ENCODE assay signal across 8 mouse cellular contexts in genomic region chr4:106315921-106316350, GRCm38 (mm10). TPM values are rescaled to one million over a fixed set of nuclear protein-coding genes. Genes with fewer than 3 reads are reported as not detected.
DNase-seq lines count a peak whose midpoint lies in the region; ATAC-seq and TF ChIP-seq lines count a peak whose summit lies in the region.

Gene Usp24, plus strand, starts transcription at chr4:106316213.

- no peak for TF ChIP-seq CTCF in CH12.LX (conservative IDR thresholded peaks at IDR 0.05 in 1 of 2, IDR thresholded peaks at IDR 0.05 in 1 of 2; ENCODE audit: low read depth in 2 of 2, low read length in 2 of 2)
- no peak for TF ChIP-seq CTCF in heart, postnatal 0 days (IDR thresholded peaks at IDR 0.05; ENCODE audit: low read depth)
- TF ChIP-seq CTCF in liver, postnatal 0 days (IDR thresholded peaks at IDR 0.05; ENCODE audit: low read depth) = no peak

- H3K27me3 ChIP-seq in CH12.LX (replicated peaks) = no peaks in the 10 kb centered on the region
- no peaks in the 10 kb centered on the region for H3K27me3 ChIP-seq in forebrain, embryonic 14.5 days (replicated peaks; ENCODE audit: control insufficient read depth, insufficient read depth, low read length)
- H3K27me3 ChIP-seq in heart, postnatal 0 days (ENCODE audit: control insufficient read depth, insufficient read depth, low read length) = no peaks in the 10 kb centered on the region
- no peaks in the 10 kb centered on the region for H3K27me3 ChIP-seq in liver, postnatal 0 days (ENCODE audit: insufficient read depth, low read length)
- H3K27me3 ChIP-seq in neural tube, embryonic 12.5 days (replicated peaks) = no peaks in the 10 kb centered on the region
- no peaks in the 10 kb centered on the region for H3K27me3 ChIP-seq in stomach, embryonic 16.5 days (ENCODE audit: control insufficient read depth, insufficient read depth, low read length)

- H3K4me1 ChIP-seq in CH12.LX (ENCODE audit: control insufficient read depth in 1 of 2, insufficient read depth in 2 of 2) = peaks cover 2 to 51% of the 10 kb centered on the region in 2 experiments; a peak in 3 of 4 replicates
- H3K4me1 ChIP-seq in forebrain, embryonic 14.5 days (ENCODE audit: control insufficient read depth, insufficient read depth, low read length) = peaks cover 14% of the 10 kb centered on the region
- H3K4me1 ChIP-seq in heart, postnatal 0 days (ENCODE audit: control insufficient read depth, insufficient read depth) = peaks cover 42% of the 10 kb centered on the region
- peaks cover 45% of the 10 kb centered on the region for H3K4me1 ChIP-seq in liver, postnatal 0 days (ENCODE audit: insufficient read depth)
- peaks cover 24% of the 10 kb centered on the region for H3K4me1 ChIP-seq in neural tube, embryonic 12.5 days
- H3K4me1 ChIP-seq in stomach, embryonic 16.5 days (ENCODE audit: control insufficient read depth, insufficient read depth, low read length) = peaks cover 29% of the 10 kb centered on the region

- in situ Hi-C loops in CH12.LX (cut with MboI; ENCODE audit: low pct_ligation_motif_present, low pct_unique_long_range_greater_than_20kb, low sequenced_read_pairs) = no loop called here

- no peak for TF ChIP-seq EP300 in CH12.LX (IDR thresholded peaks at IDR 0.05; ENCODE audit: low read length)
- TF ChIP-seq EP300 in heart, postnatal 0 days (IDR thresholded peaks at IDR 0.05; ENCODE audit: low read depth) = no peak
- no peak for TF ChIP-seq EP300 in liver, postnatal 0 days (IDR thresholded peaks at IDR 0.05; ENCODE audit: low read depth)

- 1% methylated on average over 43 of the region's 60 CpGs for WGBS in forebrain, embryonic 14.5 days
- under 1% methylated on average over 17 of the region's 60 CpGs for WGBS in heart, postnatal 0 days
- WGBS in liver, postnatal 0 days (ENCODE audit: insufficient replicate concordance) = under 1% methylated on average over 54 of the region's 60 CpGs
- under 1% methylated on average over 59 of the region's 60 CpGs for WGBS in neural tube, embryonic 12.5 days
- under 1% methylated on average over 53 of the region's 60 CpGs for WGBS in stomach, embryonic 16.5 days

- peak within 1 kb of the TSS; percentile 74 for H3K4me2 ChIP-seq in CH12.LX (ENCODE audit: insufficient read depth, low read depth, poor library complexity, severe bottlenecking)
- peak within 1 kb of the TSS; percentile 87 for H3K4me2 ChIP-seq in forebrain, embryonic 14.5 days (ENCODE audit: low read length)
- H3K4me2 ChIP-seq in heart, postnatal 0 days (ENCODE audit: low read depth, low read length) = peak within 1 kb of the TSS; percentile 83
- peak within 1 kb of the TSS; percentile 90 for H3K4me2 ChIP-seq in liver, postnatal 0 days (ENCODE audit: low read depth, low read length)
- peak within 1 kb of the TSS; percentile 89 for H3K4me2 ChIP-seq in neural tube, embryonic 12.5 days (replicated peaks)
- H3K4me2 ChIP-seq in stomach, embryonic 16.5 days (ENCODE audit: low read depth, low read length) = peak within 1 kb of the TSS; percentile 90

- no peak for TF ChIP-seq RAD21 in CH12.LX (IDR thresholded peaks at IDR 0.05; ENCODE audit: low read depth, low read length)

- H3K79me2 ChIP-seq in CH12.LX (replicated peaks; ENCODE audit: control insufficient read depth, extremely low read depth, insufficient read depth, poor library complexity, severe bottlenecking) = peaks cover 15% of the 10 kb centered on the region

- H3K9me3 ChIP-seq in CH12.LX (replicated peaks; ENCODE audit: low read length) = no peaks in the 10 kb centered on the region
- no peaks in the 10 kb centered on the region for H3K9me3 ChIP-seq in forebrain, embryonic 14.5 days (replicated peaks; ENCODE audit: control insufficient read depth, low read length)
- H3K9me3 ChIP-seq in heart, postnatal 0 days (replicated peaks; ENCODE audit: control insufficient read depth, low read length) = no peaks in the 10 kb centered on the region
- H3K9me3 ChIP-seq in liver, postnatal 0 days (ENCODE audit: low read length) = no peaks in the 10 kb centered on the region
- H3K9me3 ChIP-seq in neural tube, embryonic 12.5 days = no peaks in the 10 kb centered on the region
- H3K9me3 ChIP-seq in stomach, embryonic 16.5 days (replicated peaks; ENCODE audit: control insufficient read depth, low read length) = no peaks in the 10 kb centered on the region

- peak within 1 kb of the TSS; percentile 39 for H3K27ac ChIP-seq in CH12.LX (ENCODE audit: insufficient read depth, low read depth)
- peak within 1 kb of the TSS; percentile 90 for H3K27ac ChIP-seq in forebrain, embryonic 14.5 days (ENCODE audit: low read depth, low read length)
- peak within 1 kb of the TSS; percentile 97 for H3K27ac ChIP-seq in heart, postnatal 0 days (ENCODE audit: low read depth)
- H3K27ac ChIP-seq in liver, postnatal 0 days (ENCODE audit: low read depth) = peak within 1 kb of the TSS; percentile 81
- peak within 1 kb of the TSS; percentile 94 for H3K27ac ChIP-seq in neural tube, embryonic 12.5 days
- peak within 1 kb of the TSS; percentile 90 for H3K27ac ChIP-seq in stomach, embryonic 16.5 days (ENCODE audit: low read length)

- TF ChIP-seq POLR2A in CH12.LX (IDR thresholded peaks at IDR 0.05; ENCODE audit: low read depth, low read length) = peak; percentile 92

- dilution Hi-C loops in CH12.LX (cut with MboI; ENCODE audit: extremely low pct_ligation_motif_present, extremely low pct_unique_long_range_greater_than_20kb, low sequenced_read_pairs) = no loop called here

- H3K9ac ChIP-seq in CH12.LX (ENCODE audit: insufficient read depth, low read depth) = peak within 1 kb of the TSS; percentile 86
- H3K9ac ChIP-seq in forebrain, embryonic 14.5 days (ENCODE audit: low read length) = peak within 1 kb of the TSS; percentile 86
- H3K9ac ChIP-seq in heart, postnatal 0 days (replicated peaks; ENCODE audit: low read depth, low read length) = peak within 1 kb of the TSS; percentile 99
- H3K9ac ChIP-seq in liver, postnatal 0 days (replicated peaks) = peak within 1 kb of the TSS; percentile 95
- peak within 1 kb of the TSS; percentile 97 for H3K9ac ChIP-seq in neural tube, embryonic 12.5 days
- H3K9ac ChIP-seq in stomach, embryonic 16.5 days (ENCODE audit: low read length) = peak within 1 kb of the TSS; percentile 99

- ATAC-seq in cerebellum, adult (ENCODE audit: insufficient number of reproducible peaks, low FRiP score, low TSS enrichment) = peak; percentile 76
- ATAC-seq in forebrain, embryonic 14.5 days = peak; percentile 93
- peak; percentile 90 for ATAC-seq in heart, postnatal 0 days (ENCODE audit: insufficient read depth, low read depth)
- peak; percentile 92 for ATAC-seq in liver, postnatal 0 days
- ATAC-seq in neural tube, embryonic 12.5 days (ENCODE audit: low FRiP score, low read depth) = peak; percentile 85
- ATAC-seq in stomach, embryonic 16.5 days (ENCODE audit: insufficient read depth, low FRiP score) = peak; percentile 92

- peak; percentile 42 for DNase-seq in CH12.LX (ENCODE audit: extremely low read depth)
- DNase-seq in forebrain, embryonic 14.5 days (ENCODE audit: low spot score) = peak; percentile 73
- peak; percentile 52 for DNase-seq in heart, postnatal 0 days (ENCODE audit: low spot score)
- peak; percentile 78 to 87 for DNase-seq in kidney, postnatal 36 days
- peak; percentile 85 for DNase-seq in liver, postnatal 0 days

- peak within 1 kb of the TSS; percentile 85 to 98 (median 98) for H3K4me3 ChIP-seq in CH12.LX (replicated peaks in 1 of 3; ENCODE audit: low read depth in 2 of 3, low read length in 2 of 3, poor library complexity in 1 of 3)
- H3K4me3 ChIP-seq in forebrain, embryonic 14.5 days (ENCODE audit: low read depth, low read length) = peak within 1 kb of the TSS; percentile 77
- peak within 1 kb of the TSS; percentile 99 for H3K4me3 ChIP-seq in heart, postnatal 0 days (ENCODE audit: low read depth, low read length)
- peak within 1 kb of the TSS; percentile 98 for H3K4me3 ChIP-seq in liver, postnatal 0 days (ENCODE audit: low read depth, low read length)
- H3K4me3 ChIP-seq in neural tube, embryonic 12.5 days = peak within 1 kb of the TSS; percentile 96
- peak within 1 kb of the TSS; percentile 98 for H3K4me3 ChIP-seq in stomach, embryonic 16.5 days (replicated peaks; ENCODE audit: low read length)

- H3K36me3 ChIP-seq in CH12.LX (replicated peaks in 1 of 2; ENCODE audit: control insufficient read depth in 1 of 2, insufficient read depth in 1 of 2, low read length in 1 of 2) = peaks cover 0 to 3% of the 10 kb centered on the region in 2 experiments
- H3K36me3 ChIP-seq in forebrain, embryonic 14.5 days (ENCODE audit: control insufficient read depth, insufficient read depth, low read length) = no peaks in the 10 kb centered on the region
- no peaks in the 10 kb centered on the region for H3K36me3 ChIP-seq in heart, postnatal 0 days (replicated peaks; ENCODE audit: control insufficient read depth, insufficient read depth, low read length)
- H3K36me3 ChIP-seq in liver, postnatal 0 days (replicated peaks; ENCODE audit: insufficient read depth, low read length) = no peaks in the 10 kb centered on the region
- H3K36me3 ChIP-seq in neural tube, embryonic 12.5 days = no peaks in the 10 kb centered on the region
- H3K36me3 ChIP-seq in stomach, embryonic 16.5 days (ENCODE audit: control insufficient read depth, insufficient read depth, low read length) = no peaks in the 10 kb centered on the region

TF ChIP-seq in CH12.LX, 34 proteins besides CTCF, POLR2A, EP300 and RAD21 (continues in another document):
- no peak for TF ChIP-seq ETS1 (conservative IDR thresholded peaks at IDR 0.05; ENCODE audit: low read depth, low read length)
- TF ChIP-seq MAZ (IDR thresholded peaks at IDR 0.05; ENCODE audit: low read depth, low read length) = no peak
- 0 out of 2 replicates have a peak, but pooled peaks have one; percentile 73 for TF ChIP-seq UBTF (IDR thresholded peaks at IDR 0.05; ENCODE audit: low read depth, low read length)
- no peak for TF ChIP-seq PAX5 (IDR thresholded peaks at IDR 0.05; ENCODE audit: low read length)
- peak; percentile 71; the same call in 1 of the 2 replicates for TF ChIP-seq ZMIZ1 (IDR thresholded peaks at IDR 0.05; ENCODE audit: low read depth, low read length)
- TF ChIP-seq MXI1 (IDR thresholded peaks at IDR 0.05; ENCODE audit: low read depth, low read length) = no peak; the same call in 1 of the 2 replicates
- TF ChIP-seq ZNF384 (IDR thresholded peaks at IDR 0.05; ENCODE audit: low read depth, low read length) = no peak
- TF ChIP-seq MYC (IDR thresholded peaks at IDR 0.05; ENCODE audit: low read depth, low read length) = no peak
- TF ChIP-seq ELF1 (IDR thresholded peaks at IDR 0.05; ENCODE audit: low read depth, low read length) = peak; percentile 87

RNA-seq across cellular contexts. Expression of gene Usp24, which starts in this region (rescaled TPM):
- total RNA-seq in CH12.LX (2012; rRNA removed) (13.9 and 16.7 TPM in 2 replicates), CH12.LX (2014; rRNA removed) (12.2 and 13.0 TPM in 2 replicates)
- 20.4 and 25.7 TPM in 2 replicates for polyA plus RNA-seq in CH12.LX (2012; ENCODE audit: insufficient read length, low read depth)
- polyA plus RNA-seq in forebrain, embryonic 14.5 days (2014; fragmentation: Nextera tagmentation; extraction: Ambion mirVana) = 7.2 and 9.1 TPM in 2 replicates
- 16.8 and 27.3 TPM in 2 replicates for total RNA-seq in heart, postnatal 0 days (2014; rRNA removed; ENCODE audit: low replicate concordance)
- 5.5 and 5.9 TPM in 2 replicates for polyA plus RNA-seq in heart, postnatal 0 days (2015; fragmentation: Nextera tagmentation; extraction: Ambion mirVana)
- polyA plus RNA-seq in liver, postnatal 0 days (2015; fragmentation: Nextera tagmentation; extraction: Ambion mirVana) = 4.7 TPM in 2 replicates
- 10.2 and 11.9 TPM in 2 replicates for polyA plus RNA-seq in neural tube, embryonic 12.5 days (2016; fragmentation: Nextera tagmentation; extraction: Ambion mirVana)
- polyA plus RNA-seq in stomach, embryonic 16.5 days (2015; fragmentation: Nextera tagmentation; extraction: Ambion mirVana) = 4.8 and 5.4 TPM in 2 replicates

Comparison
In these comparisons a context has a peak if more than half of its experiments do, and no peak if none do; other contexts are left out.
1. Peak in every context shown above with its lines: DNase-seq, ATAC-seq, H3K4me3 ChIP-seq and H3K27ac ChIP-seq.
2. H3K27ac ChIP-seq: peak in every context shown above with its lines; median percentile 97 in heart, postnatal 0 days; 94 in neural tube, embryonic 12.5 days; 90 in forebrain, embryonic 14.5 days; 90 in stomach, embryonic 16.5 days; 81 in liver, postnatal 0 days; 39 in CH12.LX.